Mouse (Mus musculus): ENCODE measurements around the gene Sesn2. TPM values are rescaled to one million over a fixed set of nuclear protein-coding genes. Genes with fewer than 3 reads are reported as not detected.

Sesn2 gene
- polyA plus RNA-seq, 1 experiment = 19.4 TPM

DNA sequence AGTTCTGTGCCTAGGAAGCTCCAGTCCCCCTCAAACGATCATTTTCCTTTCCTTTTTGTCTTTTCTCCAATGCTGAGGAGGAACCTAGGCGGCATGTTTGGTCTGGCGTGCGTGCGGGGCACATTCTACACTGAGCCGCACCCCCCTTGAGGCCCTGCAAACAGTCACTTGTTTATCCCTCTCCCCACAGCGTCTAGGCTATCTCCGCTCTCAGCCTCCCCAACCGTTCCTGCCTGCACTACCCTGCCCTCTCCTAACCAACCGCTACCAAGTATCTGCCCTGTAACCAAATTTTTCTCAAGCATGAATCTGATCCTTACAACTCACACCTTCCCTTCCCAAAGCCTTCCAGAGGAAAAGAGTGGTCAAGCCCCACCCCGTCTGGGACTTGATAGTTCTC, 7.0 kb downstream of the Sesn2 start:
- H3K4me3 ChIP-seq (ENCODE audit: control insufficient read depth, low read depth, low read length) = no peak overlapping the region

DNA sequence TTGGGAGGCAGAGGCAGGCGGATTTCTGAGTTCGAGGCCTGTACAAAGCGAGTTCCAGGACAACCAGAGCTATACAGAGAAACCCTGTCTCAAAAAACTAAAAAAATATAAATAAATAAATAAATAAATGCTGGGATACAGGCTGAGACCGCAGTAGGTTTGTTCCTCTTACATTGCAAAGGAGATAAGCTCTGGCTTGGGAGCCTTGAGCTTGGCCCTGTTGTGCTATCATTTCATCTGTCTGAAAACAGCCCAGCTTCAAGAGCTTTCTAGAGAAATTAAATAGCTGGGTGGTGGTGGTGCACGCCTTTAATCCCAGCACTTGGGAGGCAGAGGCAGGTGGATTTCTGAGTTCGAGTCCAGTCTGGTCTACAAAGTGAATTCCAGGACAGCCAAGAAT, 8.7 kb downstream of the Sesn2 start:
- TF ChIP-seq CTCF (IDR thresholded peaks at IDR 0.05; ENCODE audit: control insufficient read depth, insufficient read depth, insufficient replicate concordance, low read depth, low read length) (no peak), POLR2A (IDR thresholded peaks at IDR 0.05; ENCODE audit: control insufficient read depth, low read depth, low read length) (no peak)
- no peaks in the 10 kb centered on the region for H3K27me3 ChIP-seq (ENCODE audit: control insufficient read depth, insufficient read depth, low read length)
- H3K4me1 ChIP-seq (ENCODE audit: control insufficient read depth, insufficient read depth, low read length) = no peaks in the 10 kb centered on the region
- no peak overlapping the region for H3K4me3 ChIP-seq (ENCODE audit: control insufficient read depth, low read depth, low read length)
- no peak overlapping the region for H3K27ac ChIP-seq (ENCODE audit: control insufficient read depth, insufficient read depth, low read depth, low read length)
- H3K36me3 ChIP-seq (ENCODE audit: control insufficient read depth, insufficient read depth, low read length) = peaks cover 4% of the 10 kb centered on the region

More for the DNA sequence above, 7.0 kb downstream of the Sesn2 start:
- no peaks in the 10 kb centered on the region for H3K27me3 ChIP-seq (ENCODE audit: control insufficient read depth, insufficient read depth, low read length)
- 0 out of 2 replicates have a peak overlapping the region, but pooled peaks have one; percentile 16 for H3K27ac ChIP-seq (ENCODE audit: control insufficient read depth, insufficient read depth, low read depth, low read length)
- no peaks in the 10 kb centered on the region; the same call in 1 of the 2 replicates for H3K4me1 ChIP-seq (ENCODE audit: control insufficient read depth, insufficient read depth, low read length)
- TF ChIP-seq CTCF (IDR thresholded peaks at IDR 0.05; ENCODE audit: control insufficient read depth, insufficient read depth, insufficient replicate concordance, low read depth, low read length) = no peak
- no peak for TF ChIP-seq POLR2A (IDR thresholded peaks at IDR 0.05; ENCODE audit: control insufficient read depth, low read depth, low read length)
- no peaks in the 10 kb centered on the region for H3K36me3 ChIP-seq (ENCODE audit: control insufficient read depth, insufficient read depth, low read length)

DNA sequence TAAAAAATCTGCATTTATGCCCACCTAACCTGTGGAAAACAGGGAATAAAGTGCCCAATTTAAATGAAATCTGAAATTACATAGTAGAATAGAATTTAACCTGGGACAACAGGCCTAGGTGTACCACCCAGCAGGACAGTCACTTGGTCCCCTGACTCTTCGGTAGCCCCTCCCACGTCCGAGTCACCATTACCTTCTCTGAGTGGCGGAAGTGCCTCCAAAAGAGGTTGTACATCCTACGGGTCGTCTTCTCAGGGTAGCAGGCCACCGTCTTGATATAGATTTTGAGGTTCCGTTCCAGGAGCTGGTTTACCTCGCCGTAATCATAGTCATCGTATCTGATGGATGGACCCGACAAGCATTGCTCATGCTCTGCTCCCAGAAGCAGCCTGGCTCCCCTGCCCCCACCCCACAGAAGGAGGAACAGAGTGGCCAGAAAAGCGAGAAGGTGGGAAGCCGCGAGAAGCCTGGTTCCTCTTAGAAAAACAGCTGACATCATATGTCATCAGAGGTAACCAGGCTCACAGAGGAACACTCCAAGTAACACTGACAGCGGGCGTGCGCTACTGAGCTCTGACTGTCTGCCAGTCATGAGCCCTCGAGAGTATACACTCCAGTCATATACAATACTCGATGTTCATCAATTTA, 15.9 kb downstream of the Sesn2 start:
- no peaks in the 10 kb centered on the region for H3K27me3 ChIP-seq (ENCODE audit: control insufficient read depth, insufficient read depth, low read length)
- peaks cover 4% of the 10 kb centered on the region for H3K36me3 ChIP-seq (ENCODE audit: control insufficient read depth, insufficient read depth, low read length)
- no peak overlapping the region for H3K27ac ChIP-seq (ENCODE audit: control insufficient read depth, insufficient read depth, low read depth, low read length)
- peaks cover 2% of the 10 kb centered on the region for H3K4me1 ChIP-seq (ENCODE audit: control insufficient read depth, insufficient read depth, low read length)
- H3K4me3 ChIP-seq (ENCODE audit: control insufficient read depth, low read depth, low read length) = no peak overlapping the region
- no peak for TF ChIP-seq CTCF (IDR thresholded peaks at IDR 0.05; ENCODE audit: control insufficient read depth, insufficient read depth, insufficient replicate concordance, low read depth, low read length)
- TF ChIP-seq POLR2A (IDR thresholded peaks at IDR 0.05; ENCODE audit: control insufficient read depth, low read depth, low read length) = no peak

DNA sequence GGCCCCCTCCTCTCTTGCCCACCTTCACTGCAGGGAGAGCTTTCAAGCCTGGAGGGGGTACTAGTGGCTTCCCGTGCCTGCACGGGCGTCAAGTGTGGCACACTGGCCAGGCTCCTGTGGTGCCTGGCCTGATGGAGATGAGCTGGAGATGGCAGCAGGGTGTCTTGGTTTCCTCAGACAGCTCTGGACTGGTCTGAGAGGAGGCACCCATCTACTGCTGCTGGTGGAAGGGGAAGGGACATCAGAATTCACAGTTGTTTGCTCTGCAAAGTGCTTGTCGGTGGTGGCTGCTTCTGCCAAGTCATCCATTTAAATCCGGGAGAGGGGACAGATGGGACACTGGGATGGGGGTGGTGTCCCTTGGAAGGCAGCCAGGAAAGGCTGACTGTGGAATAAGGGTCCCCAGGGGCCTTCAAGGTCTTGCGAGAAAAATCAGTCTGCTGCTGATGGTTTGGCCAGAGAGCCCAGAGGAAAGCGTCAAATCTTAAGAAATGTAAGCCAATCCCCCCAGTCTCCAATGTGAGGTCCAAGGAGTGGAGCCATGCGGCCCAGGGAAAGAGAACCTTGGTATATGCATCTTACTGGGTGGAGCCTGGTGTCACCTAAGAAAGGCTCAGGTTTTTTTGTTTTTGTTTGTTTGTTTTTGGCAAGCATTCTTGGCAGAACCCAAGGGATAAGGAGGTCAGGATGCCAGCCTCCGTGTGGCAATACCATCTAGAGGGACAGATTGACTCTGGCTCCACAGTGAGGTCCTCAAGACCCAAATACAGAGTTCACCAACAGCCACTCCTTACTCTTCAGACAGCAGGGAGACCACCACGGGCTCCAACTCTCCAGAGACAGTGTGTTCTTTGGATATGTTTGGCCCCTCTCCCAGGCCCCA, 17.9 kb downstream of the Sesn2 start:
- Histone ChIP-seq H3K27ac (ENCODE audit: control insufficient read depth, insufficient read depth, low read depth, low read length) (no peak overlapping the region), H3K36me3 (ENCODE audit: control insufficient read depth, insufficient read depth, low read length) (peaks cover 2% of the 10 kb centered on the region)
- no peak for TF ChIP-seq POLR2A (IDR thresholded peaks at IDR 0.05; ENCODE audit: control insufficient read depth, low read depth, low read length)

GRCm38 (mm10) chr4:132491748-132492147, 18.6 kb downstream of the Sesn2 start:
- TF ChIP-seq CTCF (IDR thresholded peaks at IDR 0.05; ENCODE audit: control insufficient read depth, insufficient read depth, insufficient replicate concordance, low read depth, low read length) (no peak), POLR2A (IDR thresholded peaks at IDR 0.05; ENCODE audit: control insufficient read depth, low read depth, low read length) (no peak)
- H3K36me3 ChIP-seq (ENCODE audit: control insufficient read depth, insufficient read depth, low read length) = peaks cover under 1% of the 10 kb centered on the region
- no peak overlapping the region for H3K4me3 ChIP-seq (ENCODE audit: control insufficient read depth, low read depth, low read length)
- H3K27me3 ChIP-seq (ENCODE audit: control insufficient read depth, insufficient read depth, low read length) = no peaks in the 10 kb centered on the region
- peaks cover 2% of the 10 kb centered on the region for H3K4me1 ChIP-seq (ENCODE audit: control insufficient read depth, insufficient read depth, low read length)
- H3K27ac ChIP-seq (ENCODE audit: control insufficient read depth, insufficient read depth, low read depth, low read length) = no peak overlapping the region

More for the DNA sequence above, 17.9 kb downstream of the Sesn2 start:
- H3K4me1 ChIP-seq (ENCODE audit: control insufficient read depth, insufficient read depth, low read length) = peaks cover 2% of the 10 kb centered on the region
- H3K4me3 ChIP-seq (ENCODE audit: control insufficient read depth, low read depth, low read length) = no peak overlapping the region
- no peaks in the 10 kb centered on the region for H3K27me3 ChIP-seq (ENCODE audit: control insufficient read depth, insufficient read depth, low read length)

DNA sequence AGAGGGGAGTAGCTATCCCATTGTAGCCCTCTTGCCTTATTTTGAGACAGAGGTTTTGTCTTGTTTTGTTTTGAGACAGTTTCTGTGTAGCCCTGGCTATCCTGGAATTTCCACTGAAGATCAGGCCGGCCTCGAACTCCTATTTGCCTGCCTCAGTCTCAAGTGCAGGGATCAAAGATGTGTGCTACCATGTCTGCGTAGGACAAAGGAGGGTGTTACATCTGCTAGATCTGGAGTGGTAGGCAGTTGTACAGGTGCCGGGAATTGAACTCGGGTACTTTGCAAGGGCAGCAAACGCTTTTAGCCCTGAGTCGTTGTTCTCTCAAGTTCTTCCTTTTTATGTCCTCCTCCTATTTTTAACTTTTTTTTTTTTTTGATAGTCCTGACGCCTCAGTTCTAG, 19.2 kb downstream of the Sesn2 start:
- Histone ChIP-seq H3K27ac (ENCODE audit: control insufficient read depth, insufficient read depth, low read depth, low read length) (no peak overlapping the region), H3K36me3 (ENCODE audit: control insufficient read depth, insufficient read depth, low read length) (no peaks in the 10 kb centered on the region; the same call in 1 of the 2 replicates), H3K4me3 (ENCODE audit: control insufficient read depth, low read depth, low read length) (no peak overlapping the region), H3K4me1 (ENCODE audit: control insufficient read depth, insufficient read depth, low read length) (peaks cover 2% of the 10 kb centered on the region), H3K27me3 (ENCODE audit: control insufficient read depth, insufficient read depth, low read length) (no peaks in the 10 kb centered on the region)
- TF ChIP-seq CTCF (IDR thresholded peaks at IDR 0.05; ENCODE audit: control insufficient read depth, insufficient read depth, insufficient replicate concordance, low read depth, low read length) = no peak
- no peak for TF ChIP-seq POLR2A (IDR thresholded peaks at IDR 0.05; ENCODE audit: control insufficient read depth, low read depth, low read length)

- Histone ChIP-seq H3K36me3 (ENCODE audit: control insufficient read depth, insufficient read depth, low read length) (no peaks in the 10 kb centered on the region; the same call in 1 of the 2 replicates), H3K4me3 (ENCODE audit: control insufficient read depth, low read depth, low read length) (no peak overlapping the region), H3K27ac (ENCODE audit: control insufficient read depth, insufficient read depth, low read depth, low read length) (no peak overlapping the region), H3K4me1 (ENCODE audit: control insufficient read depth, insufficient read depth, low read length) (peaks cover 2% of the 10 kb centered on the region), H3K27me3 (ENCODE audit: control insufficient read depth, insufficient read depth, low read length) (no peaks in the 10 kb centered on the region)
- TF ChIP-seq CTCF (IDR thresholded peaks at IDR 0.05; ENCODE audit: control insufficient read depth, insufficient read depth, insufficient replicate concordance, low read depth, low read length) (no peak), POLR2A (IDR thresholded peaks at IDR 0.05; ENCODE audit: control insufficient read depth, low read depth, low read length) (no peak)
Measured at GRCm38 (mm10) chr4:132490273-132491010, 19.9 kb downstream of the Sesn2 start.

Measured in testis, adult 2 months (tissue).